Mouse (Mus musculus) spleen, adult 18-20 months (tissue): ENCODE data around the gene Maco1.
"Not testable (repeated sequence)": the region's sequence is repeated elsewhere in the genome, so short reads cannot be mapped to it uniquely, and the experiment has no call there.

Experiments
- DNase-seq, 2 experiments: peaks; one replicate each; pipeline ENCODE4 v3.0.0; 2022; ENCODE audit warnings: mixed read lengths in 2 of 2

Gene Maco1

GRCm38 (mm10) chr4:134856501-134856900 lies 3.4 kb upstream of the Maco1 start:
- no peak for DNase-seq

GRCm38 (mm10) chr4:134856056-134856455 lies 2.9 kb upstream of the Maco1 start:
- DNase-seq, result no peak

- DNase-seq, result no peak
Measured at GRCm38 (mm10) chr4:134855371-134855770, 2.2 kb upstream of the Maco1 start.

GRCm38 (mm10) chr4:134853637-134854485 lies 716 bp upstream of the Maco1 start:
- peak; percentile 90 to 96 for DNase-seq

GRCm38 (mm10) chr4:134852438-134853255 lies 498 bp downstream of the Maco1 start:
- peak; percentile 35 to 49 for DNase-seq

GRCm38 (mm10) chr4:134851876-134852275 lies 1.3 kb downstream of the Maco1 start:
- no peak for DNase-seq

GRCm38 (mm10) chr4:134851236-134851635 lies 1.9 kb downstream of the Maco1 start:
- no peak for DNase-seq

- no peak for DNase-seq
Measured at GRCm38 (mm10) chr4:134850551-134850950, 2.6 kb downstream of the Maco1 start.

GRCm38 (mm10) chr4:134847587-134847986 lies 5.6 kb downstream of the Maco1 start:
- no peak for DNase-seq

GRCm38 (mm10) chr4:134843566-134843965 lies 9.6 kb downstream of the Maco1 start:
- DNase-seq, result no peak

GRCm38 (mm10) chr4:134840231-134840630 lies 12.9 kb downstream of the Maco1 start:
- no peak for DNase-seq

- not testable (repeated sequence) for DNase-seq
Measured at GRCm38 (mm10) chr4:134838706-134839105, 14.4 kb downstream of the Maco1 start.

- DNase-seq, result no peak
Measured at GRCm38 (mm10) chr4:134838221-134838620, 14.9 kb downstream of the Maco1 start.

GRCm38 (mm10) chr4:134835486-134835885 lies 17.7 kb downstream of the Maco1 start:
- DNase-seq, result no peak

- no peak for DNase-seq
Measured at GRCm38 (mm10) chr4:134831934-134832333, 21.2 kb downstream of the Maco1 start.

- DNase-seq, result no peak
Measured at GRCm38 (mm10) chr4:134827806-134828205, 25.3 kb downstream of the Maco1 start.

GRCm38 (mm10) chr4:134826348-134826747 lies 26.8 kb downstream of the Maco1 start:
- no peak for DNase-seq

GRCm38 (mm10) chr4:134825864-134826263 lies 27.3 kb downstream of the Maco1 start:
- DNase-seq, result not testable (repeated sequence)

GRCm38 (mm10) chr4:134823560-134823959 lies 29.6 kb downstream of the Maco1 start:
- DNase-seq, result no peak

GRCm38 (mm10) chr4:134821061-134821460 lies 32.1 kb downstream of the Maco1 start:
- DNase-seq, result no peak

- DNase-seq, result no peak
Measured at GRCm38 (mm10) chr4:134817706-134818105, 35.4 kb downstream of the Maco1 start.

- no peak for DNase-seq
Measured at GRCm38 (mm10) chr4:134814229-134814571, 38.9 kb downstream of the Maco1 start.

- no peak for DNase-seq
Measured at GRCm38 (mm10) chr4:134813406-134814228, 39.5 kb downstream of the Maco1 start.
